Mouse (Mus musculus) CD4-positive helper T cell, adult 2 months (primary cell): ENCODE results near the gene Tap1.
"Not testable (repeated sequence)": the region's sequence is repeated elsewhere in the genome, so short reads cannot be mapped to it uniquely, and the experiment has no call there.

ENCODE experiments used
- DNase-seq: peaks from one replicate; pipeline ENCODE4 v3.0.0-alpha.2; 2012; ENCODE audit warnings: low read depth, missing footprints, low spot score

The Tap1 gene

GRCm38 (mm10) chr17:34204303-34205010 lies 17.1 kb downstream of the Tap1 start:
- peak; percentile 92 for DNase-seq

- no peak for DNase-seq
These were observed 17.8 kb downstream of the Tap1 start for GRCm38 (mm10) chr17:34205021-34205745.

DNA sequence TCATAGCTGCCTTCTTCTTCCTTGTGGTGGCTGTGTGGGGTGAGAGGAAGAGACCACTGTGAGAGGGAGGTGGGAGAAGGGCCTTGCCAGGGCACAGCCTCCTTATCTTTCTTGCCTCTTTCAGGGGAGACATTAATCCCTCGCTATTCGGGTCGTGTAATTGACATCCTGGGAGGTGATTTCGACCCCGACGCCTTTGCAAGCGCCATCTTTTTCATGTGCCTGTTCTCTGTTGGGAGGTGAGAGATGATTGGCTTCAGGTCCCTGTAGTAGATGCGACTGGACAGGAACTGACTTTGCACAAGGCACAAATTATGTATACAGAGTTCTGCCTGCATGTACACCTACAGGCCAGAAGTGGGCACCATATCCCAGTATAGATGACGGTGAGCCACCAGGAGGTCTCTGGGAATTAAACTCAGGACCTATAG lies 18.4 kb downstream of the Tap1 start:
- peak; percentile 80 for DNase-seq

DNA sequence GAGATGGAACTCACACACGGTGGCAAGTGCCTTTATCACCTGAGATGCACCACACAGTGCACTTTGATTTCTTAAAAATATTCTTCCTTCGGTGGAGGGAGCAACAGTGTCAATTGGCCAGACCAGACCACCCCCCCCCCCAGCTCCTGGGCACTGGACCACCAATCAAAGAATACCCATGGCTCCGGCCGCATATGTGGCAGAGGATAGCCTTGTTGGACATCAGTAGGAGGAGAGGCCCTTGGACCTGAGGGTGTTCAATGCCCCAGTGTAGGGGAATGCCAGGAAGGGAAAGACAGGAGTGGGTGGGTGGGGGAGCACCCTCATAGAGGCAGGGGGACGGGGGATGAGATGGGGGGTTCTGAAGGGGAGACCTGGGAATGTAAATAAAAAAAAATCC lies 19.4 kb downstream of the Tap1 start:
- DNase-seq = no peak

GRCm38 (mm10) chr17:34207456-34207855 lies 20.1 kb downstream of the Tap1 start:
- DNase-seq = peak; percentile 68

DNA sequence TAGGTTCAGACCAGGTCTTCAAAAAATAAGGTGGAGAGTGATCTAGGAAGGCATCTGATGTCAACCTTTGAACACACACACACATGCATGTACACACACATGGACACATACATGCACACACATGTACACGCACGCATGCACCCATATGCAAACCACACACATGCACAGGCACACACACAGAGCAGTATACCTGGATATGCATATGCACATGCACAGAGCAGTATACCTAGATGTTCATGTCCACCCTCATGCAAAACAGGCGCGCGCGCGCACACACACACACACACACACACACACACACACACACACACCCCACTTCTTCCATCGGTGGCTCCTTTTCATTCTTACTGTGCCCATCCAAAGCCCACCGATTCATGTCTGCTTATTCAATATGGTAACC lies 20.5 kb downstream of the Tap1 start:
- DNase-seq = no peak

DNA sequence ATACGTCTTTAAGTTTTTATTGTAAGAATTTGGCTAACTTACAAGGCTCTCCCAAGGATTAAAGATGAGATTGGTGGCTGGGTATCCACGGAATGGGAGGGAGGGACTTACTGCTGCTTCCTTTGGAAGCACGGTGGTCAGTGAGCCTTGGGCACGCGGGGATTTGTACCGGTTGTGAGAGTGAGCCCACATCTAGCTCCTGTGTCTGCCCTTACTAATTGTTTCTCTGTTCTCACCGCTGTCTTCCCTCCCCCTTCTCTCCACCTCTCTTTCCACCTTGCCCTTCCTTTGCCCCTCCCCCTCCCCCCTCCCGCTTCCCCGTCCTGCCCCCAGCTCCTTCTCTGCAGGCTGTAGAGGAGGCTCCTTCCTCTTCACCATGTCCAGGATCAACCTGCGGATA lies 21.1 kb downstream of the Tap1 start:
- DNase-seq = no peak

DNA sequence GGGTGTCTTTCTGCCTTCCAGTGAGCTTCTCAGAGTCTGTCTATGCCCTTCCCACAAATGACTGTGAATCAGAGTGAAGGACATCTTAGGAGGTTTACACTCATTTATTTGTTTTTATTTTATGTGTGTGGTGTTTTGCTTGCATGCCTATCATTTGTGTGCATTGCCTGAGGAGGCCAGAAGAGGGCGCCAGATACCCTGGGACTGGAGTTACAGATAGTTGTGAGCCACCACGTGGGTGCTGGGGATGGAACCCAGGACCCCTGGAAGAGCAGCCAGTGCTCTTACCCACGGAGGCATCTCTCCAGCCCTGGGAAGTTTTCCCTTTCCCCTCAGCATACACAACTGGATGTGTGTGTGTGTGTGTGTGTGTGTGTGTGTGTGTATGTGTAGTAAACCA lies 22.3 kb downstream of the Tap1 start:
- peak; percentile 46 for DNase-seq

- DNase-seq = peak; percentile 76
These were observed 23.2 kb downstream of the Tap1 start for GRCm38 (mm10) chr17:34210599-34210998.

- DNase-seq = peak; percentile 65
These were observed 24.5 kb downstream of the Tap1 start for GRCm38 (mm10) chr17:34211746-34212365.

GRCm38 (mm10) chr17:34213936-34214335 lies 26.6 kb downstream of the Tap1 start:
- no peak for DNase-seq

DNA sequence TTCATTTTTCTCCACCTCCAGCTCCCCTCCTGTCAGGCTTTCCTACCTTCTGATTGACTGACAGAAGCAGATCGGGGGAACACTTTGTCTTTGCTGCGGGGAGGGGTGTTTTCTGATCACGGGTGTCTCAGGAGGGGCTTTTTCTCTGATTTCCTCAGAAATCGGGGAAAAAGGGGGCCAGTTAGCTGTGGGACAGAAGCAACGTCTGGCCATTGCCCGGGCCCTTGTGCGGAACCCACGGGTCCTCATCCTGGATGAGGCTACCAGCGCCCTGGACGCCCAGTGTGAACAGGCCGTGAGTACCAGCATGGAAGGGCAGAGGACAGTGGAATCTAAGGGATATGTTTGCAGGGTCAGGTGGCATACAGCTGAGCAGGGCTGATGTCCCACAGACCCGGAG lies 27.8 kb downstream of the Tap1 start:
- no peak for DNase-seq

DNA sequence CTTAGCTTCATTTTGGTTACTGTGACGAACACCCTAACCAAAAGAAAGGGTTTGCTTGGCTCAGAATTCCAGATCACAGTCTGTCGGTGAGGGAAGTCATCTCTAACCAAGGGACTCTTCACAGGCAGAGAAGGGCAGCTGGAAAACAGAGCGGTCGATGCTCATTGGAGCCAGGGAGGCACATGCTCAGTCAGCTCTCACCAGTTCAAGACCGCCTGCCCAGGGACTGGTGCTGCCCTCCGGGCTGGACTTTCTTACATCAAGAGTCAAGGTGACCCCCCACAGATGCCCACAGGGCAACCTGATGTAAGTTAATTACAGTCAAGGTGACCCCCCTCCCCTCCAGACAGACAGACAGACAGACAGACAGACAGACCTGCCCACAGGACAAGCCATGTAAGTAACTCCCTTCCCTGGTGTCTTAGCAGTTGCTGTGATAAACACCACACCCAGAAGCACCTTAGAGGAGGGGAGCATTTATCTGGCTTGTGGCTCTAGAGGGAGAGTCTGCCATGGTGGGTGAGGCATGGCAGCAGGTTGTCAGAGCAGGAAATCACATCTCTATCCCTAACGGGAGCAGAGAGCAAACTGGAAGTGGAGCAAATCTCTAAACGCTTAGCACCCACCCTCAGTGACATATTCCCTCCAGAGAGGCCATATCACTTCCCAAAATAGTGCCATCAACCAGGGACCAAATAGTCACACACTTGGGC lies 30.0 kb downstream of the Tap1 start:
- DNase-seq = no peak

DNA sequence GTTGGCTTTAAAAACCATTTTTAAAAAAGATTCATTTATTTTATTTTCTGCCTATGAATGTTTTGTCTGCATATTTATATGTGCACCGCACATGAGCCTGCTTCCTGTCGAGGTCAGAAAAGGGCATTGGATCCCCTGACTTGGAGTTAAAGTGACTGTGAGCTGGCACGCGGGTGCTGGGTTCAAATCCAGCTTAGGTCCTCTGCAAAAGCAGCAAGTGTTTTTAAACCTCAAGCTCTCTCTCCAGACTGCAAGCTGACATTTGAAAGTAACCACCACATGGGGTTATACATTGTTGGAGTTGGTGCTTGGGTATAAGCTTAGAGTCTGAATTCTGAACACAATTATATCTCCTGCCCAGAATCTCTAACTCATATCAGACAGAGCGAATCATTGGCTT lies 30.6 kb downstream of the Tap1 start:
- DNase-seq = no peak

DNA sequence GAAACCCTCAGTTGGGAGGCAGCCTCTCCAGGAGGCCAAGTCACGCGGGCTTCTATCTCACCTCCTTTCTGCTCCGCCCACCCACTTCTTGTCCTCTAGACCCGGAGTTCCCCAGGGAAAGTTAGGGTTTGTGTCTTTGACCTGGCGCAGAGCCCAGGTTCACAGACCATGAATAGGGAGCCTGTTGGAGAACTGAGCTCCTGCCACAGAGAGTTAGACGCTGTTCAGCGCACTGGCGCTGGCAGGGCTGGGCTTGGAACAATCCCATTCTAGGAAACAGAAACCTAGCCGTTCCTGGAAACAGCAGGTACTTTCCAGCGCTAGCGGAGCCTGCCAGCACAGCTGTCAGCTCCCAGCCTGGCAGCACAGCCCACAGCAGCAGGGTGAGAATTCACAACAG lies 31.3 kb downstream of the Tap1 start:
- peak; percentile 65 for DNase-seq

GRCm38 (mm10) chr17:34219096-34219495 lies 31.7 kb downstream of the Tap1 start:
- peak; percentile 76 for DNase-seq

- DNase-seq = not testable (repeated sequence)
These were observed 32.4 kb downstream of the Tap1 start for GRCm38 (mm10) chr17:34219801-34220200.

DNA sequence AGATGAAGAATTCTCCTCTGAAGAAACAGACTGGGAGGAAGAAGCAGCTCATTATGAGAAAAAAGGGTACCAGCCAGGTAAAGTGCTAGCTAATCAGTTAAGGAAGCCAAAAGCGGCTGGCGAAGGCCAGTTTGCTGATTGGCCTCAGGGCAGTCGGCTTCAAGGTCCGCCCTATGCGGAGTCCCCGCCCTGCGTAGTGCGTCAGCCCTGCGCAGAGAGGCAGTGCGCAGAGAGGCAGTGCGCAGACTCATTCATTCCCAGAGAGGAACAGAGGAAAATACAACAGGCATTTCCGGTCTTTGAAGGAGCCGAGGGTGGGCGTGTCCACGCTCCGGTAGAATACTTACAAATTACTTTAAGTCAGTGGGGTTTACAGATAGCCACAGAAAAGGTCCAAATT lies 33.0 kb downstream of the Tap1 start:
- DNase-seq = not testable (repeated sequence)

- DNase-seq = no peak
These were observed 37.5 kb downstream of the Tap1 start for GRCm38 (mm10) chr17:34224816-34225215.

- DNase-seq = no peak
These were observed 38.1 kb downstream of the Tap1 start for GRCm38 (mm10) chr17:34225426-34225825.

DNA sequence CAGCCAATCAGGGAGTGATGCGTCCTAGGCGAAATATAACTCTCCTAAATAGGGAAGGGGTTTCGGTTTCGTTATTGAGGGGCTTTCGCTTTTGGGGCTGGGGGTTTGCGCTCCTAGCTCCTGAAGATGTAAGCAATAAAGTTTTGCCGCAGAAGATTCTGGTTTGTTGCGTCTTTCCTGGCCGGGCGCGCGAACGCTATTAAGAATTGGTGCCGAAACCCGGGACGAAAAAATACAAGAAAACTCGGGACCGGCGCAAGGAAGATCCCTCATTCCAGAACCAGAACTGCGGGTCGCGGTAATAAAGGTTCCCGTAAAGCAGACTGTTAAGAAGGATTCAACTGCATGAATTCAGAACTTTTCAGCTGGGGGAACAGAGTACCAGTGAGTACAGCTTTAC lies 38.6 kb downstream of the Tap1 start:
- not testable (repeated sequence) for DNase-seq

GRCm38 (mm10) chr17:34230971-34231370 lies 43.6 kb downstream of the Tap1 start:
- not testable (repeated sequence) for DNase-seq
